Mouse (Mus musculus) myocyte (in vitro differentiated cells): ENCODE results near the gene Elmsan1.

Source experiments
- CEBPB ChIP-seq: IDR thresholded peaks from 2 replicates; pipeline ENCODE4 v1.6.1; 2011; ENCODE audit warnings: mild to moderate bottlenecking, moderate library complexity; ENCODE audit not compliant: poor library complexity, insufficient read depth, severe bottlenecking
- E2F4 ChIP-seq: IDR thresholded peaks from one replicate; pipeline ENCODE4 v1.6.1; 2011; ENCODE audit warnings: mild to moderate bottlenecking, control low read depth, moderate library complexity; ENCODE audit not compliant: insufficient read depth
- MAX ChIP-seq: IDR thresholded peaks from one replicate; pipeline ENCODE4 v1.6.1; 2011; ENCODE audit warnings: low read depth, mild to moderate bottlenecking, control low read depth
- MYOD1 ChIP-seq, 3 experiments: IDR thresholded peaks; one replicate each; pipeline ENCODE4 v1.6.1; 2011; ENCODE audit warnings: control low read depth in 2 of 3, low read depth in 2 of 3, mild to moderate bottlenecking in 2 of 3, moderate library complexity in 1 of 3; ENCODE audit not compliant: insufficient read length in 2 of 3, control insufficient read depth in 1 of 3
- MYOG ChIP-seq, 3 experiments: IDR thresholded peaks; one replicate each; pipeline ENCODE4 v1.6.1; 2011; ENCODE audit warnings: control low read depth in 2 of 3, low read depth in 2 of 3, mild to moderate bottlenecking in 2 of 3; ENCODE audit not compliant: insufficient read length in 2 of 3, control insufficient read depth in 1 of 3, insufficient read depth in 1 of 3
- POLR2A ChIP-seq: IDR thresholded peaks from one replicate; pipeline ENCODE4 v1.6.1; 2011; ENCODE audit warnings: low read depth, mild to moderate bottlenecking, control low read depth, moderate library complexity; ENCODE audit not compliant: insufficient read length
- POLR2AphosphoS2 ChIP-seq: IDR thresholded peaks from one replicate; pipeline ENCODE4 v1.6.1; 2011; ENCODE audit warnings: low read depth, control low read depth; ENCODE audit not compliant: insufficient read length
- REST ChIP-seq: IDR thresholded peaks from one replicate; pipeline ENCODE4 v1.6.1; 2011; ENCODE audit warnings: mild to moderate bottlenecking, control low read depth, moderate library complexity; ENCODE audit not compliant: insufficient read depth, insufficient read length
- SRF ChIP-seq: IDR thresholded peaks from one replicate; pipeline ENCODE4 v1.6.1; 2011; ENCODE audit warnings: low read depth; ENCODE audit not compliant: control insufficient read depth, insufficient read length
- TCF12 ChIP-seq: IDR thresholded peaks from one replicate; pipeline ENCODE4 v1.6.1; 2011; ENCODE audit warnings: mild to moderate bottlenecking, control low read depth; ENCODE audit not compliant: poor library complexity, insufficient read depth, severe bottlenecking
- TCF3 ChIP-seq: IDR thresholded peaks from one replicate; pipeline ENCODE4 v1.6.1; 2011; ENCODE audit warnings: low read depth, control low read depth; ENCODE audit not compliant: insufficient read length
- USF1 ChIP-seq: IDR thresholded peaks from one replicate; pipeline ENCODE4 v1.6.1; 2011; ENCODE audit warnings: low read depth, mild to moderate bottlenecking, control low read depth, moderate library complexity

GRCm38 (mm10) chr12:84218289-84219120 is at the start of gene Elmsan1:
- TF ChIP-seq POLR2A (peak; percentile 89), E2F4 (no peak), USF1 (no peak), REST (no peak), MAX (no peak), TCF12 (no peak), SRF (no peak), POLR2AphosphoS2 (peak; percentile 70), MYOG (IDR thresholded peaks at IDR 0.05; ENCODE audit: control insufficient read depth in 1 of 3, insufficient read depth in 1 of 3, insufficient read length in 2 of 3, low read depth in 2 of 3) (peak in 1 of 3 experiments; percentile 43), CEBPB (no peak), MYOD1 (IDR thresholded peaks at IDR 0.05; ENCODE audit: control insufficient read depth in 1 of 3, insufficient read length in 2 of 3, low read depth in 2 of 3) (peak in 1 of 3 experiments; percentile 5), TCF3 (no peak)
